Mouse (Mus musculus) heart, adult 18-20 months (tissue): Measurements from ENCODE around the gene Nisch. TPM values are rescaled to one million over a fixed set of nuclear protein-coding genes. Genes with fewer than 3 reads are reported as not detected.

Experiments used
- DNase-seq, 2 experiments: peaks; one replicate each; pipeline ENCODE4 v3.0.0; 2021 to 2022; ENCODE audit warnings: mixed read lengths in 1 of 2
- total RNA-seq, 2 experiments: library from RNA; stranded (reverse); gene quantifications; 2 replicates each; pipeline ENCODE4 v1.2.3; 2021

The Nisch gene
- total RNA-seq, 2 experiments from 2014 or later = 118 to 119 TPM

DNA sequence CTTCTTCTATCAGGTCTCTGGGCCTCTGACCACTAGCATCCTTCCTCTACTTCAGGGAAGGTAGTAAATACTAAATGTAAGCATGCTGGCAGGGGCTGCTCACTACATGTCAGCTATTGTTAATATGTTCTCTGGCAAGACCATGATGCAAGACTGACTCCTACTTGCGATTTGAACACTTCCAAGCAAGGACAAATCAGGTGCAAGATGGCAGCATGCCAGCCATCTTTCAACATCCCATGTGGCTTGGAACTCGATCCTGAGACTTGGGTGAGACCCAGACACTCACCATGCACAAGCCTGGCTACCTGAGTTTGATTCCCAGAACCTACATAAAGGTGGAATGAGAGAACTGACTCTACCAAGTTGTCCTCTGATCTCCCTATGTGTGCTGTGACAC, 24.8 kb downstream of the Nisch start:
- no peak for DNase-seq

DNA sequence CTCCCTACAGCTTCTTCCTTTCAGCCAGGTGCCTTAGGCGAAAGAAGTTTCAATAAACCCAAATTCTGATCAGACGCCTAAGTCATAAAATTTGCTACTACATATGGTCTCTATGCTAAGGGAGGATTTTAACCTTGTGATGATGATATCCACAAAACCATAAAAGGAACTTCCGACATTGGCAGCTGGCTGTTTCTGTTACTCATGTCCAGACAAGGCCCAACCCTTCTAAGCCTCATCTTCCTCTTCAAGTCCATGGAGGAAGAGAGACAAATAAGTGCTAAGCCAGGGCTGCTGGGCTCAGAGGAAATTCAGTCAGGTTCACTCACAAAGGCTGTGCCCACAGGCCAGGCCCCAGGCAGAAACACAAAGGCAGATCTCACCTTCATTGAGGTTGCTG, 27.4 kb downstream of the Nisch start:
- DNase-seq = no peak

DNA sequence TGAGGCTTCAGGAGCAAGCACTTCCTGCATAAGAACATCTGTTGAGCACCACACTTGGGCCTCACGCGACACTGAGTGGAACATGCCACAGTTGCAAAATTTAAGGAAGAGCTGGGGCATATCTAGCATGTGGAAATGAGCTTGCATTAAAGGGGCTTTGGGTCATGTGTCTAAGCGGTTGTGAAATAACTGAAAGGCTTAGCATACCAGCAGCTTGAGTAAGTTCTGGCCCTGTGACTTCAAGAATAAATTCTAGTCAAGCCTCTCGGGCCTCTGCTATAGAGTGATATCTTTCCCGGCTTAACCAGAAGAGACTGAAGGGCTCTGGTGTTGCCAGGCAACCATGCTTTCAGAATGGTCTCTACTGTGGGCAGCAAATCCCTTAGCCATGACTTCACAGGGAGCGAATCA, 28.0 kb downstream of the Nisch start:
- peak in 1 of 2 experiments; percentile 77 for DNase-seq

DNA sequence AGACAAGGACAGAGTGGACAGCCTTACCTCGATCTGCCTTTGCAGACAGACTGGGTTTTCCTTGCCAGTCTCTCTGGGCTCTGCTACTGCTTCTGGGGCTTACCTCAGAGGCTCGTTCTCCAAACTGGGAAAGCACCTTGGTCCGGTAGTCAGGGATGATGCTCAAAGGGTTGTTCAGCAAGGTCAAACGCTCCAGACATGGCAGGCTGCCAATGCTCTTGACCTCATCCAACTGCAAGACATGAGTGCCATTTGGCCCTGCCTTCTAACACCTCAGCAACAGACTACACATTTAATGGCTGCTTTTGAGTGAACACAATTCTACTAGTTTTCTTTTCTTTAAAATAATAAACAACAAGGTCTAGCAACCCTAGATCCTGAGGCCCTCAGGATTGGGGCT, 30.1 kb downstream of the Nisch start:
- DNase-seq = peak in 1 of 2 experiments; percentile 71

DNA sequence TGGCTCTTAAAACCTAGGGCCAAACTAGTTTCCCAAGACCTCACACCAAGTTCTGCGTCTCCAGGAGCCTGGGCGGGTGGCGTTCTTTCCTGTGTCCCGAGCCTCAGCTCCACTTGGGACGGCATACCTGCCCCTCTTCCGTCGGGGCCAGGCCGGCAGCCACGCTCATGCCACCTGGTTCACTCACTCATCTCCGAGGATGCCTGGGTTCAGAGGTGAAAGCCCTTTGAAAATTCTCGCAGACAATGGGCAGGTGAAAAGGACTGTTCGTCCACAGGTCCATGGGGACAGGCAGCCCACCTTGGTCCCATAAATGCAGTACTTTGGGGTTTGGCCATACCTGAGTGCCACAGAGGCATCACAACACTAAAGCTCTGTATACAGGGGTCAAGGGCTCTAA, 32.6 kb downstream of the Nisch start:
- DNase-seq = no peak

DNA sequence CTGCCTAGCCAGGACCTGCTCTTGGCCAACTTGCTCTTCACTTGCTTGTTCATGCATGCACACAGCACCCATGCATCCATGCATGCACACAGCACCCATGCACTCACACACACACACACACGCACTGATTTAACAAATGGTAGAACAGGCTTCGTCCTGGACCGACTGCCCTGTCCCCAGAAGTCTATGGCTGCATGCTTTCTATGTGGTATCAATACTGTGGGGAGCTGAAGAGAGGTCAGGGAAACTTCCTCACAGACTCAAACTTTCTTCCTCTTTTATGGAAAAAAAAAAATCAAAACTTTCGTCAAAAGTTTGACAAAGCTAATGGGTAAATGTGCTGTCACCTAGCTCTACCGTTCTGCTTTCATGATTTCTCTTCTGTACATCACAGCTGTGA, 33.2 kb downstream of the Nisch start:
- DNase-seq = no peak

DNA sequence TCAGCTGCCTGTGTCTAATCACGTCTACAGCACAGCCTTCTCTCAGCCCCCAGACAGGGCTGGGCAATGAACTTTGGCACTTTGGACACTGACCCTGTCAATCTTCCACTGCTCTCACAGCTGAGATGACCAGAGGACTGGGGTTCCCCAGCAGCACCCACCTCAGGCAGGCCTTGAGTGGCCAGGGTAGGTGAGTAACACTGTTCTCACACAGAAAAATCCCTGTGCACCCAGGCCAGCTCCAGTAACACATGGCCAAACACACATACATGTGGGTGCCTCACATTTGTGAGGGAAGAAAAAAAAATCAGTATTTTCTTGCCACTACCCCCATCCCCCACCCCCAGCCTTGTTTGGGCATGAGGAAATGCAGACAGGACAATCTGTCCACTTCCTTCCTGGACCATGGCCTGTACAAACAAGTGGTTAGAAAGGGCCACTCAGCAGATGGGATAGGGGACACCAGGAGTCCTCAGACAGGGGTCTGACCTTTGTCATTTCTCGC, 33.9 kb downstream of the Nisch start:
- peak in 1 of 2 experiments; percentile 78 for DNase-seq

DNA sequence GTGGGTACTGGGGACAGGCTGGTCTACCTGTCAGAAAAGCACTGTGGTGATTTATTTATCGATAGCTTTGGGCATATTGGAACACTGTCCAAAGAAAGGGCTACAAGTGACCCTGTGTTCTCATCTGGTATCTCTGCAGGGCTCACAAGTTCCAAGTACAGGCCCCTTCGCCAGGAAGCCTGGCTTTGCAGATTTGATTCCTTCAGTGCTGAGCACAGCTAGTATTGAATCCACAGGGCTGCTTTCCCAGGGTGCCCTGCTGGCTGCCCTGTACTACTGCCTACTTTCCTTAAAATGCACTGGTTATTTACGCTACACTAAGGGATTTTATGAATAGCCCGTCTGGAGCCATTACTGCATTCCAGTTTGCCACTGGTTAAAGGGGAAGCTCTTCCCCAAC, 35.2 kb downstream of the Nisch start:
- DNase-seq = no peak

DNA sequence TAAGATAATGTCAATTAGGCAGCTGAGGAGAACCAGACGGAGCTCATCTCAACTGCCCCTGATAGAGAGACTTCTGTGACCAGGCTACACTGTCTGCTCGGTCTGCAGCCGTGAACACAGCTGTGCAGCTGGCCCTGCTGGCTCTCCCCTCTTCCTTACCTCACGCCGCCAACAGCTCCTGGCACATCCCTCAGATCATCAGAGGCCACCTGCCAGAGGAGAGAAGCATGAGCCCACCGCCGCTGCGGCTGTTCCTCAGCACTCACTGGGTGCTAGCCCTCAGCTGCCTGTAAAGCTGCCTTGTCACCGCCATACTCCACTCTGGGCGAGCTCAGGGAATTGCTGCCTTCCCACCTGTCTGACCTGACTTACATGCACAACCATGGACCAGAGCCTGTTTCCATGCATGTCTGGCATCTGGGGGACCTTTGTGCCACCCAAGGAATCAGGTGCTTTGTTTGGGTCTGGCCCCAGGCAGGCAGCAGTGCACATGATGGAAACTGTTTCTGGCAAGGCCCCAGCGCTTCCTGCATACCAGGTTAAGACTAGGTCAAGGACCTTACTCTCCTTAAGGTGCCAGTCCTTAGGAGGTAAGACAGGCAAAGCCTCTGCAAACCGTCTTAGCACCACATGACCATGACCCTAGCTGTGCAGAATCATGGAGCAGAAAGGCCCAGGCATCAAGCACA, 36.9 kb downstream of the Nisch start:
- no peak for DNase-seq

DNA sequence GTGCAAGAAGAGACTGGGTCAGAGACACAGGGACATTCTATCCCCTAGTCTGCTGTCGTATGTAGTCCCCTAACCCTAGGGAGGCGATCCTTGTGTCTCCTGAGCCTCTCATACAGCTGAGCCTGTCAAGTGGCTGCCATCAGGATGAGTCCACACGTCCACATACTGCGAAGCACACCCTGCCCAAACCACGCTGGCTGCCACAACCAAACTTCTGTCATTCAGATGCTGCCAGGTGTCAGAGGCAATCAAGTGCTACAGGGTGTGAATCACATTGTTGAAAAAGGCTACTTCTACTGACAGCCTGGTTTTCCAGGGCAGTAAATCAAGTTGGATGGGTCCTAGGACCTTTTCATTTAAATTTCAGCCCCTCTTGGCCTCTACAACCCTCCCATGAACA, 39.0 kb downstream of the Nisch start:
- no peak for DNase-seq

DNA sequence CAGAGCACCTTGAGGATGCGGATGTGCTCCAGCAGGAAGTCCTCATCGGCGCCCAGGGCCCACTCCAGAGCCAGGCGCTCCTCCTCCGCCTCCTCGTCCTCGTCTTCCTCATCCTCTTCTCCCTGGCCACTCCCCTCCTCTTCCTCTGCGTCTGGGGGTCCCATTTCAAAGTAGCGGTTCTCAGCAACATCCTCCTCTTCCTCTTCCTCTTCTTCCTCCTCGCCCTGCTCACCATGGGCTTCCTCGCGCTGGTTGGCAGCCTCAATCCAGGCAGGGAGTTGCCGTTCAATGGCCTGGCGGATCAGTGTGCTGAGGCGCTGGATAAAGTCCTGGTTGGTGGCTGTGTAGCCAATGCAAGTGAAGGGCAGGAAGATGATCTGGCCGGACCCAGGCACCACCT, 39.5 kb downstream of the Nisch start:
- no peak for DNase-seq

DNA sequence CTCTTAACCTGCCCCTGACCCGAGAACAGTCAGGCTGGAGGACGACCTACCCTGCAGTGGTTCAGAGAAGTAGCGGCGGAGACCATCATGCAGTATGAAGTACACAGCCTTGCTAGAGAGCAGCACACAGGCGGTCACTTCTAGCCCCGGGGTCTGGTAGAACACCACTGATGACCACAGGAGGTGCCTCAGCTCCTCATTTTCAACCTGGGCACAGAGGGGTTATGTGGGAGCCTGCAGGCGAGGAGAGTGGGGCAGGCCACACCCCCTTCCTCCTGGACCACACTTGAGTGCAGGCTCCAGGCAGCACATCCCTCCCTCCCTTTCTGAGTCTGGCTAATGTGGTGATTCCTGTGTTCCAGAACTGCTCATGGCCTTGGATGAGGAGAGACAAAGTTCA, 43.2 kb downstream of the Nisch start:
- DNase-seq = no peak

DNA sequence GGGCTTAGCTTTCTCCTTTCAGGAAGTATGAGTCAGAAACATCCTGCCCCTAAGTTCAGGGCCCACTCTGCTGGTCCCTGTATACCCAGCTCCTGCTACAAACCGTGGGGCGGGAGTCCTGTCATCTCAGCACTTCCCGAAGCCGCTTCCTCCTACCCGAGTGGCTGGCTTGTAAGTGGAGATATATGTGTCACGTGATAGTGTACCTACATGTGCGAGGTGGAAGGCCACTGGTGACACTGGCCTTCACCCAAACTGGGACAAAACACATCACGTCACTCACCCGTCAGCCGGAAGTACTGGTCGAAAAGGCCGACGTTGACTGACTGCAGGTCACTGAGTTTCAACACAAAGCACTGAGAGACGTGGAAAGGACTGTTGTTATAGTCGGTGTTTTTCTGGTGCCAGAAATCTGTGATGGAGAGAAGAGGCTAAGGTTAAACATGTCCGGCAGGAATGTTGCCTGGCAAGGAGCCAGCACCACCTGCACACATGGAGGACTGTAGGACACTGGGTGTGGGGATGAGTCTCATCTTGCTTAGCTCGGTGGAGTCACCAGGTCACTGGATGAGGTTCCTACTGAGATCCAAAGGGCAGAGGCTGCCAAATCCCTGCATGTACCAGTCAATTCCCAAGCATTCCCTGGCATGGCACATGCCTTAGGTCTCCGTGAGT, 43.8 kb downstream of the Nisch start:
- DNase-seq = peak in 1 of 2 experiments; percentile 76

DNA sequence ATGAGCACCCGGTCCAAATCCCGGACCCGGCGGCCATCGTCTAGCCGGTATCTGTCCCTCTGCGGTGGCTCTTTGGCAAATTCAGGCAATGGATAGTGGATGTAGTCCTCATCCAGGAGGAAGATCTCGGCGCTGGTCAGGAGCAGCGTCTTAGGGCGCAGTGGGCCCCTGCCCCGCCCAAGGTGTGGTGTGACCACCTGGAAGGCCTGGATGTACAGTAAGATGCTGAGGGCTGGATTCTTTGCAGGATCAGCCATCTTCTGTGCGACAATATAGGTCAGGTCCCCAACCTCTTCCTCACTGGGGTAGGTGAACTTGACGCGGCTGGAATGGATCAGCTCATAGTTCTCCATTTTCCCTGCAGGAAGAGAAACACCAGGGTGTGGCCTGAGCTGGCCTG, 44.9 kb downstream of the Nisch start:
- no peak for DNase-seq

DNA sequence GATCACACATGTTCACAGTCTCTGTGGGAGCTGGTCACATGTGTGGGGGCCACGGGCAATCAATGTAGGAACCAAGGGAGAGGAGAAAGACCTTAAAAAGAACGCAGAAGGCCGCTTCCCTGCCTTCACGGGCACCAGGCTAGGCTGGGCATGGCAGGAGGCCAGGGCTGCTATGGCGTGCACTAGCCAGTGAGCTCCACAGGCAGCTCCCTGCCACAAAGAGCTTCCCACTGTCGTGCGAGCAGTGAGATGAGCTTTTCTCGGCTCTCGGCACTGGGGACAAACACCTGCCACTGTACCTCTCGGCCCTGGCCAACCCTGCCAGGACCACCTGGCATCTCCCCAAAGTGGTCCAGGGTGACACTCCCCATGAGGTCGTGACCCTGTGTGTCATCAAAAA, 45.4 kb downstream of the Nisch start:
- DNase-seq = no peak

DNA sequence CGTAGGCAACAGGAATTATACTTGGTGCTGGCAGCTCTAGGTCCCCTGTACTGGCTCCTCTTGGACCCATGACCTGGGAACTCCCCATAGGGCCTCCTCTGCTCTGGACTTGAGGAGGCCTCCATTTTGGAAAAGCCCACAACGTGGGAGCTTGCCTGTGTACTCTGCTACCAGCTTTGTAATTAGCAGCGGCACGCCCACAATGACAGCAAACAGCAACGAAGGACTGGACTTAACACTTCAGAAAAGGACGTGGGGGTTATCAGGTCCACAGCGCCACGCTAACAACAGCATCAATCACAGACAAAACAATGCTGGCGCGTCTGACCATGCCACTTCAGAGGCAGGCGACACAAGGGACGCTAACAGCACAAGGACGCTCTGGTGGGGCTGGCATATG, 45.8 kb downstream of the Nisch start:
- no peak for DNase-seq

DNA sequence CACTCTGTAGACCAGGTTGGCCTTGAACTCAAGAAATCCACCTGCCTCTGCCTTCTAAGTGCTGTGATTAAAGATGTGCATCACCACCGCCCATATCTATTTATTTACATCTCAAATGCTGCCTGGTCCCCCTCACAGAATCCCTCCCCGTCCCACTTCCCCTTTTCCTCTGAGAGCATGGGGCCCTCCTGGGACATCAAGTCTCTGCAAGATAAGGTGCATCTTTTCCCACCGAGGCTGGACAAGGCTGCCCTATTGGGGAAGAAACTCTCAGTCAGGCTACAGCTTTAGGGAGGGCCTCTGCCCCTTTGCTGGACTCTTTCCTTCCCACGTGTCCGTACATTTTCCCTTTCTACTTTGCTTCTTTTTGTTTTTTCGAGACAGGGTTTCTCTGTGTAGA, 47.2 kb downstream of the Nisch start:
- no peak for DNase-seq

DNA sequence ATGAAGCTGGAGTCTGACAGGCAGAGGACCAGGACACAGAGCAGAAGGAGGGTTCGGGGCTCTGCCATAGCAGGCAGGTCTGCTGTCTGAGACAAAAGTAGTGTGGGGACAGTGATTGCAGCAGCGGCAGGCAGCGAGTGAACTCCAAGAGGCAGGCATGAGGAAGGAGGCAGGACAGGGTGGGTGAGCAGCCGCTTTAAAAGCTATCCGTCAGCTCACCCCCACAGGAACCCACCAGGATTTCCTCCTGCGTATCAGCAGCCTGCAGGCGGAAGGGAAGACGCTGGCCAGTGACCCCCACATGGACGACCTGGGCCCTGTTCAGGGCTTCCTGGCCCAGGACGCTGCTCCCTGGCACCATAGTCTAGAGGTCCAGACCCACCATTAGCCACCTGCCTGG, 48.3 kb downstream of the Nisch start, which contains the start of gene Stab1:
Gene Stab1, minus strand, starts transcription at position 217 of the 400 bp plus-strand sequence.
- DNase-seq = peak; percentile 70 to 87

DNA sequence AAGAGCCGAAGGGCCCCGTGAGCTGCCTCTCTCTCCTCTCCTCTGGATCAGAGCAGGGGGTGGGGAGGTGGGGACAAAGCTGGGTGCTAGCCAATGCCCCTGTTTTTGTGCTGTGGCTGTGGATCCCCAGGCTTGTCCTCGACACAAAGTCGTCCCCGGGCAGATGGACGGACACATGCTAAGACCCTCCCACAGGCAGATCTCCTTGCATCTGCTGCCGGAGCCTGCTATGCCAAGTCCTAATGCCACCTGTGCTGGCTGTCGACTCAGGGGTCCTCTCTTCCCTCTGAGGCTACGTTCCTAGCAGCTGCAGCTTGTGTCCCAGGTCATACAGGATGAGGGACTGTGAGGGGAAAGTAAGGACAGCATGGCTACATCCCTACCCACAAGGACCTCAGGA, 49.9 kb downstream of the Nisch start:
- DNase-seq = no peak

DNA sequence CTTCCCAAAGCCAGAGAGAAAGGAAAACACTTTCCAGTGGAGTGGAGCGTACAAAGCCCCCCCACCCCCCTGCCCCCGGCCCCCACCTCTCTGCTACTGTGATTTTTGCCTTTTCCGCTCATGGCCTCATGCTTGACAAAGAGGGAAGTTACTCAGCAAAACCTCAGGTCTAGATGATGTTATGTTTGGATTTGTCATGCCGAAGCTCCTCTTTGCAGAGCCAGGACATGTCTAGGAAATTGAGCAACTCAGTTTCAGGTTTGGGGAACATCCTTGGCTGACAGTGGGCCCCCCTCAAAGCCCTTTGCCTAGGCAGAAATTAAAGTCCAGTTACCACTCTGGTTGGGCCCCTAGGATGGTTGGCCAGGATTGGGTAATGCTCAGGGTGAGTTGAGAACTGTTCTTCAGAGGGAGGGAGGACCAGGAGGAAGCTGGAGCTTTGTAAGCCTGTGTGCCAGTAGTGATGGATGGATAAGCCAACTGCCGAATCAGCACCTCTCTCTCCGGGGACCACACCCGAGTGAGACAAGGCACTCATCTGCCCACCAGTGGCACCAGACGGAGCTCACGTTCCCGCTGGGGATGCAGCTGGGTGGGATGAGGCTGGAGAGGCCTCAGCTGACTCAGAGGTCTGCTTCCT, 50.6 kb downstream of the Nisch start:
- DNase-seq = peak in 1 of 2 experiments; percentile 75

DNA sequence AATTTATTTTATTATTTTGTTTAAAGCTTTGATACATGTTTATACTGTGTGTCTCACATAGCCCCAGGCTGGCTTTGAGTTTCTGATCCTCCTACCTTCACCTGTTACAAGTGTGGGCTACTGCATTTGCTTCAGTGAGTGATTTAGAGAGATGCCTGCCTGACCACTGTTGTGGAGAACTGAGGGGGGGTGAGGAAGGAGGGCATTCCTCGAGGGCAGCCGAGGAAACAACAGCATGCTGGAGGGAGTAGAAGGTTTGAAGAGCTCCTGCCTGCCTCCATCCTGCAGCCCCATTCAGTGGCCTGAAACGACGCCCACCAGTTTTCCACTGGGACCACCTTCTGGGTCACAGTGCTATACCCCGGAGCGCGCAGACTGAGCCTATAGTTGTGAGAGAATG, 51.3 kb downstream of the Nisch start:
- DNase-seq = no peak

DNA sequence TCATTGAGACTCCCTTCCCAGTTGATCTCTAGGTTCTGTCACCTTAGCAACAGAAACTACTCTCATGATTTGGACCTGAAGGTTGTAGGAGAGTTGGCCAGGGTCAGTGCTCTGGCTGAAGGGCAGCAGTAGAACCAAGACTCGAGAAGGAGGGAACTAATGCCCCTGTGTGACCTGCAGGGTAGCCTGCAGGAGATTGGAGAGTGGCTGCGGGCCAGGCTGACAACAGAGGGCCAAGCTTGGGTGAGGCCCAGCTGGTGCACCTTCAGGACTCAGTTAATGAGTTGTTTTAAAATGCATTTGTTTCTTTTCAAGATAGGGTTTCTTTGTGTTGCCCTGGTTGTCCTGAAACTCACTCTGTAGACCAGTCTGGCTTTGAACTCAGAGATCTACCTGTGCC, 51.7 kb downstream of the Nisch start:
- peak in 1 of 2 experiments; percentile 74 for DNase-seq

DNA sequence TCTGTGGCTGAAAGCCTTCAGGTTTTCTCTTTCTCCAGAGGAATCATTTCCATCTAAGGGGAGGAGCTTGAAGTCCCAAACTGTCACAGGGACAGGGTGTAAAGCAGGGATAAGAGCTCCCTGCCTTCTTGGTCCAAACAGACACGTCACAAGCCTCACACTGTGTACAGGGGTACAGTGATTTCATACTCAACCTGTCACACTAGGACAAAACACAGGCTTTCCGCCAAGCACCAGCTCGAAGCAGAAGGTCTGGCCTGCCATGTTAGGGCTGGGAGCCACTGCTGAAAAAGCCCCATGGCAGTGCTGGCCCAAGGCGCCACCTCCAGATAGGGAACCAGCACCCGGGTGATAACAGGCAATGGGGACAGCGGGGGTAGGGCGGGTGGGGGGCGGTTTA, 52.7 kb downstream of the Nisch start:
- peak; percentile 62 to 76 for DNase-seq
